Mouse (Mus musculus) megakaryocyte-erythroid progenitor cell, adult 5-6 weeks (primary cell): ENCODE measurements at regions not wholly inside any gene's neighbourhood (a gene's known extent, or its start where the extent isn't known, plus 50 kb on each side); places are given as distances from the start of the nearest gene placed in this dataset.
"Not testable (repeated sequence)": the region's sequence is repeated elsewhere in the genome, so short reads cannot be mapped to it uniquely, and the experiment has no call there.

ENCODE experiments used
- ATAC-seq: replicated peaks from 2 replicates; pipeline ENCODE4 v1.8.0; 2016; ENCODE audit warnings: mild to moderate bottlenecking, inconsistent platforms; ENCODE audit not compliant: severe bottlenecking, poor library complexity, low FRiP score, low TSS enrichment

DNA sequence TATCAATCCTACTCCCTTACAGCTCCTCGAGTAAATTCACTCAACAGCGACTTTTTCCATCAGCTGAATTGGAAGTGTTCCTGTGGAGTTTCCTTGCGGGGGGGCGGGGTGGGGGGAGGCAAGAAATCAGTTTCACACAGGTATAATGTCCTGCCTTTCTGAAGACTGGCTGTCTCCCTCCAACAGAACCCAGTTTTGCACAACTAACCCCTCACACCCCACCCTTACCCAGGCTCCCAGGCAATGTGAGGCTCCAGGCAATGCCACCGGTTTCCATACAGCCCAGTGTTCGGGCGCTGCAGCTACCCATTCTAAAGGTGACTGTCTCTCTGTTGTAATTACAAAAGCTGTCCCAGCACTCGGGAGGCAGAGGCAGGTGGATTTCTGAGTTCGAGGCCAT lies 95.1 kb upstream of the Map3k1 start:
- ATAC-seq, result no peak

DNA sequence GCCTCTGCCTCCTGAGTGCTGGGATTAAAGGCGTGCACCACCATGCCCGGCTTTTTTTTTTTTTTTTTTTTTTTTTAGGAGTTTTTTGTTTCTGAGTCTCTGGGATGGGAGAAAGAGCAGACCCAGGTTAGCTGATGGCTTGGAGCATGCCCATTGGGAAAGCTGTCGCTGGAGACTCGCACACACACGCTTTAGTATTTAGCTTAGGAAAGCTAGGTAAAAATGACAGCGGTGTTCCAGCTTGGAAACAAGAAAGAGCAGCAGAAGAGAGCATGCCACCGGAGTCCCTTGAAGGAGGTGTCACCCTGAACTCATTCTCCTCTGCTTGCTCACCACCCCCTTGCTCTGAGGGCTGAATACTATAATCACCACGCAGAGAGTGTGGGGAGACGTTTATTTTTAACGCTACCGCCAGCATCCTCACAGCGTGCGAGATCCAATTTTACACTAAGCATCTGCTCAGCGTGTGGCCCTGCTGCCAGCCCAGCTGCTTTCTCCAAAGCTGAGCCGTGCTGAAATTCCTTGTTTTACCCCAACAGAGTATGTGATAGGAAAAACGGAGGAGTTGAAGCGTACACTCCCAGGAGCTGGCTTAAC lies 95.9 kb upstream of the Map3k1 start:
- ATAC-seq, result peak; percentile 30

DNA sequence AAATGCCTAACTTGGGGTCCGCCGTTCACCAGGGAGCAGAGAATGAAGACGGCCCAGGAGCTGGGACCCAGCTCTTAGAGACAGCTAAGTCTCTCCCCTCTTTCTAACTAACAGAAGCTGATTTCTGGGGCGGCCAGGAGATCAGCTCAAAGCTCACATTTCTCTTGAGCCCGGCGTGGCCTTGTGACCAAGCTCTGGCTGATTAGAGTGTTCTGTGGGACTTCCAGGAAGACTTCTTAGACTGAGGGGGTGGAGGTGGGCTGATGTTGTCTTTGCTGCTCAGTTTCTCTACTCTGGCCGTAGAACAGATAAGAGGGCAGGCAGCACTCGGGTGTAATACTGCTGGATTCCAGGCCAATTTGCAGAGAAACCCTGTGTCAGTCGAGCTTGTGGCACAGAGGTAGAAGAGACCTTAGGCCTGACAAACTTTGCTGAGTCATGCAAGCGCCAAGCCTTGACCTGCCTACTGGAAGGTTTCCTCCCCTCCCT lies 96.5 kb upstream of the Map3k1 start:
- peak; percentile 92 for ATAC-seq

DNA sequence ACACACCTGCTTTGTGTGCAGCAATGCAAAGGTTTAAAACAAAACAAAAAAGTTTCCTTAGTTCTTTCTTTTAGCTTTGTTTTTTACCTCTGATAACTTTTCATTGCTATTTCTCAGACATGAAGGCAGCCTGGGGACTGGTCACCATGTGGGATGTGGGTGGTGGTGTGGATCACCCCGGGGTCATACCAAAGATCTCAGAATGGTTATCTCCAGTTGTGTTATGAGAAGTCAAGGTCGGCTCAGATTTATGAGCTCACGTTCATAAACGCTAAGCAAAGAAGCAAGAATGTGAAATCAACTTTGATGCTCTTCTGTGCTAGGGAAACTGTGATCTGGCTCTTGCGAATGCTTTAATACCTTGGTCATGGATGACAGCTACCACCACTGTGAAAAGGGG lies 102.3 kb upstream of the Map3k1 start:
- ATAC-seq, result no peak

DNA sequence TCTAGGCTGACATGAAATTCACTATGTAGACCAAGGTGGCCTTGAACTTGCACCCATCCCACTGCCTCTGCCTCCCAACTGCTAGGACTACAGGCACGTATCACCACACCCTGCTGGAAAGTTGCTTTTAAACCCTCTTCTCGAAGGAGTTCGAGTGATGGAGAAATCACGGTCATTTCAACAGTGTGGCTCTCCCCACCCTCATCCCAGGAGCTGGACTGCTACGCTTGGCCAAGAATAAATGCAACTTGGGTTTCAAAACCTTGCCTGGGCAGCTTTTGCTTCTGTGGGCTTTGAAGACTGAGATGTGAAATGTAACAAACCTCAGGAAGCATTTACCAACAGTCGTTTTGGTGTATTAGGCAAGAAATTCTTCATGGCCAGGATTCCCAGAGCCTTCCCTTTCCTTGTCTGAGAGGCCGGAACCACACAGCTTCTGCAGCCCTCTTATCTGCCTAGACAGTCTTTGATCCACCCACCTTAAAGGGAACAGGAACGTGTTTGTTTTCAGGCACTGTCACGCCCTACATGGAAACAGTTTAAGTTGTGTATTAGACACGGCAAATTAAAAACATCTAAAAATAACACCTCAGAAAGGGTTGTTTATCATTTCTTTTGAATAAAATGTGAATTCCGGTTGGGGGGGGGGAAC lies 103.0 kb upstream of the Map3k1 start:
- peak; percentile 68 for ATAC-seq

DNA sequence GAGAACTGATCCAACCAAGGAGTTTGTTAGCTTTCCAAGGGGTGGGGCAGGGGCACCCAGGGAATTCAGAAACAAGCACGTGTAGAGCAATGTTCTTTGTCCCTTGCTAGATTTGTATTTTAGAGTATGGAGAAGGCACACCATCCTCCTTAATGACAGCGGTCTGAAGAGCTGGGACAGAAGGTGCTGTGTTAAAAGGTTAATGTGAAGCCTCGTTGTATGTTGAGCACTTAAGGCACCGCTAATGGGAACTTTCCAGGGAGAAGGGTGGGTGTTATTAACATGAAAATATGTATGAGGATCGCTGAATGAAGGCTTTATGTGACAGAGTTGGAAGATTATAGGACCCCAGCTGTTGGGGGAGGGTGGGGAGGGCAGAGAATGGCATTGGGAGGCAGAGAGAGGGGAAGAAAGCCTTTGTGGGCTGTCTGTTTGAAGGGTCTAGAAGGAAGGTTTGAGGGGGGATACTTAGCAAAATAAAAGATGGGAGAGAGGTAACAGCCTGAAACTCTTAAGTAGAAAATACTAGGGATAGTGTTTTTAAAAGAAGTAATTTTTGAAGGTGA lies 105.6 kb upstream of the Map3k1 start:
- no peak for ATAC-seq

DNA sequence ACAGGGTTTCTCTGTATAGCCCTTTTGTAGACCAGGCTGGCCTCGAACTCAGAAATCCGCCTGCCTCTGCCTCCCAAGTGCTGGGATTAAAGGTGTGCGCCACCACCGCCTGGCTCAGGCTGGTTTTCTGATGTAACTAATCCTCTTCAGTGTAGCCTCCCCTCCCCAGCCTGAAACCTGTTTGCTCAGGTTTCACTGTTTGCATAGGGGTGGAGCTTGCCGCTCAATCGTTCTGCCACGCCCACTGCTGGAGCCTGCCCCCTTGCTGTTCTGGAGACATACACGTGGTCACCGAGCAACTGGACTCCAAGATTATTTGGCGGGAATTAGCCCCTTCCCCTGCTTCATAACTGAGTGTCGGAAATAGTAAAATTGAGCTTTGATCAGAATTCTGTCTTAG lies 110.6 kb upstream of the Map3k1 start:
- ATAC-seq, result not testable (repeated sequence)

DNA sequence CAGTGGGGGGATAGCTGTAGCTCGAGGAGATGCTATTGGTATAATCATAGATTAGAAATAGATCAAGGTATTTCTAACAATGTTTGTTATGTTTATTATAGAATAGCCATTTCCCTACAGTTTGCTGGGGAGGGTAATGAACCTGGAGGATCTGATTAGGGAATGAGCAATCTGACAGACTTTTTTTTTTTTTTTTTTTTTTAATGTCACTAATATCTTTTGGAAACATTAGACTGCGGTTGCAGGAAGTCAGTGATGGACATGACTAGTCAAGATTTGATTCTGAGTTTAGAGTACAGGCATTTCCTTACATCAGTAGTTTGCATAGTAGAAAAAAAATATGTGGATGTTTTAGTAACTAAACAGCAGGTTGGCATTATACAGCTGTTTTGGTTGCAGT lies 111.7 kb upstream of the Map3k1 start:
- no peak for ATAC-seq

DNA sequence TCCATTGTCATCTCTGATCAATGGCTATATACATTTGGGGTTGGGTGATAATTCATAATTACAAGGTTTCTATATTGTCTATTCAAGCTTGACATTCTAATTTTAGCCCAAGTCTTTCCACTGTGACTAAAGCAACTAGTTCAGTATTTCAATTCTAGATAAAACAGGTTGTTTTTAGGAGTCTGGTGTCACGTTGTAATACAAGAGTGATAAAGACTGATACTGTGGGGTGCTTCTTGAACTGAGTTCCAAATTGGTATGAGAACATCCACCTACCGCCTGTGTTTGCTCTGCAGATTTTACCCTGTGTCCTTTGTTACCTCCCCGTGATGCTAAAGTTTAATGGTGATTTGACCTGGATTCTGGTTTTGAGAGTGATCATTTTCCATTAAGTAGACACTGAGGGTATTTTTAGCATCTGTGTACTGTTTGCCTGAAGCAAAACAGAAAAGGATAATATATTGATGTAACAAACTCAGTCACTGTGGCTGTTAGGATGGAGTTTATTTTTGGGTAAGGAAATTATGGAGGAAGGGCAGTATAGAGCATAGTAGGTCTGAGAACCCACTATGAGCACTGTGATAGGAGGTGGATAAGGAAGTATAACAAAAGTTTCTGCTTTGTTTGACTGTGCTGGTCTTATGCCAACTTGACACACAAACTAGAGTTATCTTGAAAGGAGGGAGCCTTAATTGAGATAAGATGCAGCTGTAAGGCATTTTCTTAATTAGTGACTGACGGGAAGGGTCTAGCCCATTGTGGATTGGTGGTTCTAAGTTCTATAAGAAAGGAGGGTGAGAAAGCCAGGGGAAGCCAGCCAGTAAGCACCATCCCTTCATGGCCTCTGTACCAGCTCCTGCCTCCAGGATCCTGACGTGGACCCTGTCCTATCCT lies 112.6 kb upstream of the Map3k1 start:
- ATAC-seq, result peak; percentile 30; the same call in 1 of the 2 replicates

DNA sequence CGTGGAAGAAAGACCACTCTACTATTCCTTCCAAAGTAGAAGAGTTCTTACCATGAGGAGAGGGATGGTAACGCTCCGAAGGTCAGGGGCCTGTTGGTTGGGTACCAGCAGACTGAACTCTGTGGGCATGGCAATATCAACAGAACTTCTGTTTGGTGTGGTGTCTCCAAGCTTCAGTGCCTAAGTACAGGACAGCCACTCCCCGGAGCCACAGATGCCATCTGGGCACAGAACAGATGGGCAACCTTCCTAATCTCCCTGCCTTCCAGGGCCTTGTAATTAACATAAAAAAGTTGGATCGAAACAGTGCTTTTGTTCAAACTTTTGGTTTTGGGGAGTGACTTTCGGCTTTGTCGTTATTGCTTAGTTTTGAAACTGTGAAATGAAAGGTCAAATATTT lies 116.6 kb upstream of the Map3k1 start:
- peak; percentile 55; the same call in 1 of the 2 replicates for ATAC-seq

DNA sequence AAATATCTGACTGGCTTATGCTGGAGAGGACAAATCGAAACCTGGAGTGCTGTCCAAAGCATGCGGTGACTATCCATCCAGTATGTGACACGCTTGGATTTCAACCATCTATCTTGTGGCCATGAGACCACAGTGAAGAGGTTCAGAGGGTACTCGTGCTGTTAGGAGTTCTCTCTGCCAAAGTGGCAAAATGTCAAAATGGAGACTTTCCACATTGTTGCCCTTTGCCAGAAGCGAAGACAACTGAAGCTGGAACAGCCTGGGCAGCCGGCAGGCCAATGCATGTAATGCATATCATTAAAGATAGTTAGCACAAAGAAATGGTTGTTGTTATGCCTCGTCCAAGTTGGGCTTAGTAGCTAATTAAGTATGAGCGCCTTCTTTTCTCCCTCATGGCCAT lies 118.0 kb upstream of the Map3k1 start:
- no peak for ATAC-seq

DNA sequence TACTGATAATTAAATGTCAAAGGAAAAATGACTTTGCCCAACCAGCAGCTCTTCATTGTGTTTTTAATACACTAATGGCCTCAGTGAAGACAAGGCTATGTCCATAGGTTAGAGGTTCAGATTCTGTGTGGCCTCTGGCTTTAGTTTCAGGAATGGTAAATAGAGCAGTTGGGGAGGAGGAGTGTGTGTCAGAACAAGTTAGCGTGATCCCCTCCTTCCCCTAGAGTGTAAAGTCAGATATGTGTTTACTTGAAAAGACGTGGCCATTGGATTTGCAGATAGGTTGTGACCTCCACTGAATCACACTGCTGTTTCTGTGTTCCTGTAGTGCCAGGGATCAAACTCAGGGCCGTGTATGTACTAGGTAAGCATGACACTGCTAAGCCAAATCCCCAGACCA lies 118.7 kb upstream of the Map3k1 start:
- no peak for ATAC-seq

DNA sequence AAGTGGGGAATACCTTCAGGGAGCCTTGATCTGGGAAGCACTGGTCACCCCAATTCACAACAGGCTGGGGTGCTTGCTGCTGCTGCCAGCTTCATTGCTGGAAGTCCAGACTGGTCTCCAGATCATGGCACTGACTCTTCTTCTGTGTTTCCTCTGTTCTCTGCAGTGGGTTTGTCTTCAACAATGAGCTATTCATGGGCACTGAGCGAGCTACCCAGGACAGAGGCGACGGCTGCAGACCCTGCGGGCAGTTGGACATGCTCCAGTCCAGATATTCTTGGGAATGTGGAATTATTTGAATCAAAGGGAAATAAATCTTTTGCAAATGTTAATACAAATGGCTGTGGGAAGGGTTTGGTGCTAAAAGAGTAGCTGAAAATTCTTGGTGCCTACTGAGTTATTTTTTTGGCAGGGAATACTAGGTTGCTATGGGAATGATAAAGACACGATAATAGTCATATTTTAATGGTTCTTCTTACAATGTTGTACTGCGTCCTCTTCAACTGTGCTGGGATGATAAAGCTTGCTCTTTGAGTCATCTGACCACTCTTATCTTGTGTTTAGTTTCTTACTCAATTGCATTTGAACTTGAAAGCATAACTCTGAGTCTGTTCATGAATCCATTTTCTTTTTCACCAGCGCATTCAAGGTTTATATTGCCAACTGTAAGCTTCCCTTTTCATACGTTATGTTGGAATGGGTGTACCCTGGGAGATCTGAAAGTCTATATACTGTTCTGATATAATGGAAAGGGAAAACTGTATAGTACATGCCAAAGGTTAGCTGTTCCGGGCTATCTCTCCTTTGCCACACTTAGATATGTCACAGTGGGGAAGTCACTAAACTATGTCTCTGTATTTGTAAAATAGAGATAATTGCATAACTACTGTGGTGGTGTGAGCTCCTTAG lies 120.1 kb upstream of the Map3k1 start:
- peak; percentile 85 for ATAC-seq

DNA sequence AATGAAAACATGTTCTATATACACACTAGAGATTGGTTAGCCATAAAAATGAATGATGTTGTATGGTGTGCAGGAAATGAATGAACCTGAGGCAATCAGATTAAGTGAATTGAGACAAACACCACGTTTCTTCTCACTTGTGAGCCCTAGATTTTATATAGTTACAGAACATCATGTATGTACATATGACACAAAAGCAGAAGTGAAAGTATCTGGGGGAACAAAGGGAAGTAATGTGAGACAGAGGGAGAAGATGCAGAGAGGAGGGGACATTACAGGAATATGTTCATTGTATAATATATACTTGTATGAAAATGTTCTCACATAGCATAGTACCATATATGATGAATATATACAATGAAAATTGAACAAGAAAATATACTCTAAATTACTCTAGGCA lies 121.1 kb upstream of the Map3k1 start:
- no peak for ATAC-seq

DNA sequence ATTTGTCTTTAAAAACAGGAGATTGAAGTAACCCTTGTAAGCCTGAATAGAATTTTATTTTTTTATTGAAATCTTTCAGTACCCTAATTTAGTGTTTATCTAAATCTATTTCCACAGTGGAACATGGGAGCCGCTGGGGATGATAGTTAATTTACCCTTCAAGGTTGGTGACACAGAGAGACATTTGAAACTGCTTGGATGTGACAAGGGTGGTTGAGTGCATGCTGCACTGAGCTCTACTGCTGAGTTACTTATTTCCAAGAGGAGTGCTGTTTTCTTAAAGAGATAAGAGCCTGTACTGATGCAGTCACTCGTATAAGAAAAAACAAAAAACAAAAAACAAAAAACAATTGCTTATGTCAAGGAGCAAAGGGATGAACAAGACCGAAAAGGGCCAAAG lies 123.7 kb upstream of the Map3k1 start:
- no peak for ATAC-seq

DNA sequence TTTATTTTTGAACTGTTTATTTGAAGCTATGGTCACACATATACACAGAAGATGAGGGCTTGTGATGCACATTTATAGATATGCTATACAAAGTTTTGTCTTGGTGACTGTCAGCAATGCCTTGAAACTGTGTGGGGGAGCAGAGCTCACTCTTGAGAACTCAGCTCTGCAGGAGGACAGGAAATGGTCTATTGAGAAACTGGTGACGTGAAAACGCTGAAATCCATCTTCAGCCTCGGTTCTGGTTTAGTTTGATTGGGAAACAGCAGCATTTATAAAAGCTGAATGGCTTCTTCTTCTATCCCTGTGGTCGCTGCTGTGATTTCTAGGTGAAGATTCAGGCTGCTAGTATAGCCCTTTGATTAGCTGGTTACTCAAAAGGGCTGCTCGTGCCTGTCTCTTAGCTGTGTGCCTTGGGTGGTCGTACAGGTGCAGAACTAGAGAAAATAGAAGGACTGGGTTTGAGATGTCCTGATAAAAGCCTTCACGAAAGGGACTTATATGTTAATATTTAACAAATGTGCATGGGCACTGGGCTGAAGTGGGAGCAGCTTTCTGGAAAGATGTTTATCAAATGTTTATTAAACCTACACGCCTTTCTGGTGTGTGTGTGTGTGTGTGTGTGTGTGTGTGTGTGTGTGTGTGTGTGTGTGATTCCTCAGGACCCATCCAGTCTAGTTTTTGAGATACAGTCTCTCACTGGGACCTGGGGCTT lies 124.9 kb upstream of the Map3k1 start:
- no peak for ATAC-seq

DNA sequence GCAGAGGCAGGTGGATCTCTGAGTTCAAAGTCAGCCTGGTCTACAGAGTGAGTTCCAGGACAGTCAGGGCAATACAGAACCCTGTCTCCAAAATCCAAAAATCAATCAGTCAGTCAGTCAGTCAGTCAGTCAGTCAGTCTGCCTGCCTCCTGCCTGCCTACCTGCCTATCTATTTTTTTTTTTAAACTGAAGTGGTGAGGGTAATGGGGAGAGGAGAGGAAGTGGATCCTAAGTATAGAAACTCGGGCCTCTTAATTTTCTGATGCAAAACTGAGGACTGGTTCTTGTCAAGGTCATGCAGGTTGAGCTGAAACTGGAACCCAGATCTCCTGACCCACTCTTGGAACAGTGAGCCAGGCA lies 126.9 kb upstream of the Map3k1 start:
- no peak for ATAC-seq

DNA sequence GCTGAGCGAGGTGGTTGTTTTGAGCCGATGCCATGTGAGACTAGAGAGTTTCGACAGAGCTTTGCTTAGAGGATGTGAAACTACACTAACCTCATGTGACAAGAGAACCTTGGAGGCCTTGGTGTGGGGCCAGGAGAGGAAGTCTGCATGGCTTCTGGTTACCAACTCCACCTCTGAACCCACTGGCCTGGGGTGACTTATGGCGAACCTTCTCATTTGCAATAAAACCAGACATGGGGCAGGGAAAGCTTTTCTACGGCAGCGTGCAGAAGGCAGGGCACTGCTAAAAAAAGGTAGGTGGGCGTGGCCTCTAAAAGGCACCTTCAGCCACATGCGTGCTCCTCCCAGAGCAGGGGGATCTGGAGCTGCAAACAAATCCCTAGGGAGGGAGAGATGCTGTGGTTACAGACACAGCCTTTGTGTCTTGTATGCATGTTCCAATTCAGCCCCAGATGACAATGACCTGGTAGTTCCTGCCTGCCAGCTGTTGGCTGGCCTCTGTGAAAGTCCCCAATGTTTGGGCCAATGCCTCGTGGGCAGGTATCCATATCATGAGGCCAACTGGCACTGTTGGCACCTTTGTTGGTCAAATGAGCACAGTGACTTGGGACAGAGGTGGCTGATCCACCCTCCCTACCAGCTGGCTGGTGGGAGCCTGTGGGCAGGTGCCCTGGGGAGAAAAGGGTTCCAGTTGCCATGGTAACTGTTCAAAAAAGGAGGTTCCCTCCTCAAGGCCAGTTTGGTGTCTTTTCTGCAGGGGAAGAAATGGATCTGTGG lies 127.5 kb upstream of the Map3k1 start:
- no peak for ATAC-seq
